In the genomic region with DNA sequence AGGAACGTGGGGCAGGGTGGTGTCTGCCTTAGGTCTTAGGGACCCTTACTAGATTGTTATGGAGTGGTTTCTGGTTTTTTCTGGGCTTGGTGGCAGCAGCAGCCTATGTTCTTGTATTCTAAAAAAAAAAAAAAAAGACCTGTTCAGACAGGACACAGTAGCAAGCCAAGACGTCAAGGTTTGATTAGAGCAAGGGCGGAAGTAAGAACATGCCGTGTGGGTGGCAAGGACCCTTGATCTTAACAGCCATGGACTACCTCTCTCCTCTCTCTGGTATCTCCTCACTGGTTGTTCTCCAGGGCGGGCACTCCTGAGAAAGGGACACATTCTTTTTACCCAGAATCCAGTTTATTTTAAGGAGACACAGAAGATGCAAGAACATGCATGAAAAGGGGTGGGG, we compare ENCODE assay signal across 28 mouse cellular contexts. TPM values are rescaled to one million over a fixed set of nuclear protein-coding genes. Genes with fewer than 3 reads are reported as not detected.
A peak's percentile ranks its signal among the peaks of the same experiment; 100 is the strongest.
DNase-seq lines count a peak whose midpoint lies in the region; ATAC-seq and TF ChIP-seq lines count a peak whose summit lies in the region.
"Had no signal": no experiment of that assay in that cellular context is flagged by ENCODE, and none has a peak within 500 bp of the region (broad histone marks: within the 10 kb centered on the region; RNA-seq: fewer than 3 reads in every experiment).

No protein-coding gene starts in this region.

- H3K9me3 ChIP-seq in heart, embryonic 11.5 days (replicated peaks; ENCODE audit: control insufficient read depth, low read length) = no peaks in the 10 kb centered on the region
- H3K9me3 ChIP-seq in heart, embryonic 14.5 days (ENCODE audit: control insufficient read depth, low read length) = no peaks in the 10 kb centered on the region
- H3K9me3 ChIP-seq in hindbrain, embryonic 10.5 days = no peaks in the 10 kb centered on the region
- no peaks in the 10 kb centered on the region for H3K9me3 ChIP-seq in hindbrain, embryonic 13.5 days
- no peaks in the 10 kb centered on the region for H3K9me3 ChIP-seq in MEL (replicated peaks; ENCODE audit: insufficient read depth, low read length)
- H3K9me3 ChIP-seq: forebrain, embryonic 10.5 days; forebrain, embryonic 13.5 days; heart, embryonic 10.5 days; hindbrain, embryonic 12.5 days; intestine, embryonic 15.5 days had no signal

- no peaks in the 10 kb centered on the region for H3K27me3 ChIP-seq in heart, embryonic 11.5 days (ENCODE audit: control insufficient read depth, insufficient read depth, low read length)
- no peaks in the 10 kb centered on the region for H3K27me3 ChIP-seq in heart, embryonic 14.5 days (ENCODE audit: control insufficient read depth, insufficient read depth, low read length)
- H3K27me3 ChIP-seq in heart, adult 2 months (ENCODE audit: control insufficient read depth, insufficient read depth, low read length) = no peaks in the 10 kb centered on the region
- H3K27me3 ChIP-seq in hindbrain, embryonic 10.5 days (ENCODE audit: insufficient read depth, poor library complexity, severe bottlenecking) = no peaks in the 10 kb centered on the region
- H3K27me3 ChIP-seq in hindbrain, embryonic 13.5 days = no peaks in the 10 kb centered on the region
- H3K27me3 ChIP-seq in MEL (ENCODE audit: control insufficient read depth in 1 of 2, insufficient read depth in 2 of 2, low read length in 2 of 2) = no peaks in the 10 kb centered on the region
- H3K27me3 ChIP-seq: forebrain, embryonic 13.5 days; hindbrain, embryonic 12.5 days; intestine, embryonic 15.5 days had no signal

- ATAC-seq in heart, embryonic 11.5 days (replicated peaks; ENCODE audit: insufficient number of reproducible peaks, low FRiP score, low TSS enrichment) = no peak
- no peak for ATAC-seq in heart, embryonic 14.5 days (ENCODE audit: insufficient number of reproducible peaks, insufficient read depth, low FRiP score, low read depth)
- ATAC-seq in hindbrain, embryonic 13.5 days (ENCODE audit: low FRiP score) = no peak
- ATAC-seq: activated CD4-positive, CD25-positive, alpha-beta regulatory T cell, adult 4 months; CD4-positive, CD25-positive, alpha-beta regulatory T cell, adult 4 months; forebrain, embryonic 13.5 days; forebrain, embryonic 16.5 days; intestine, embryonic 15.5 days had no signal

- TF ChIP-seq RAD21 in MEL (IDR thresholded peaks at IDR 0.05; ENCODE audit: low read depth, low read length) = no peak

- H3K9ac ChIP-seq in heart, embryonic 11.5 days (ENCODE audit: low read depth, low read length) = no peak overlapping the region
- no peak overlapping the region for H3K9ac ChIP-seq in heart, embryonic 14.5 days (ENCODE audit: low read length)
- no peak overlapping the region for H3K9ac ChIP-seq in heart, adult 2 months (ENCODE audit: low read depth, low read length)
- no peak overlapping the region for H3K9ac ChIP-seq in hindbrain, embryonic 13.5 days
- H3K9ac ChIP-seq in MEL (ENCODE audit: control insufficient read depth, low read depth, low read length, poor library complexity, severe bottlenecking) = peak overlapping the region; percentile 38
- H3K9ac ChIP-seq: forebrain, embryonic 13.5 days; hindbrain, embryonic 12.5 days; intestine, embryonic 15.5 days had no signal

- no peak for TF ChIP-seq CTCF in heart, adult 2 months (IDR thresholded peaks at IDR 0.05)
- no peak for TF ChIP-seq CTCF in MEL (IDR thresholded peaks at IDR 0.05 in 2 of 3, conservative IDR thresholded peaks at IDR 0.05 in 1 of 3; ENCODE audit: control insufficient read depth in 1 of 3, insufficient read depth in 1 of 3, low read depth in 2 of 3, low read length in 3 of 3, poor library complexity in 1 of 3, severe bottlenecking in 1 of 3)

- H3K79me2 ChIP-seq in heart, adult 2 months (replicated peaks; ENCODE audit: control insufficient read depth, insufficient read depth, low read length) = no peaks in the 10 kb centered on the region
- no peaks in the 10 kb centered on the region for H3K79me2 ChIP-seq in MEL (ENCODE audit: control insufficient read depth, insufficient read depth, low read length, poor library complexity)

- no peak overlapping the region for H3K4me3 ChIP-seq in heart, embryonic 11.5 days (ENCODE audit: low read depth, low read length)
- H3K4me3 ChIP-seq in heart, embryonic 14.5 days (ENCODE audit: control insufficient read depth in 1 of 2, insufficient read depth in 1 of 2, low read depth in 1 of 2, low read length in 2 of 2) = no peak overlapping the region
- H3K4me3 ChIP-seq in heart, adult 2 months = no peak overlapping the region
- no peak overlapping the region for H3K4me3 ChIP-seq in hindbrain, embryonic 10.5 days
- no peak overlapping the region for H3K4me3 ChIP-seq in hindbrain, embryonic 13.5 days
- H3K4me3 ChIP-seq in MEL (ENCODE audit: control insufficient read depth in 1 of 2, insufficient read depth in 1 of 2, low read depth in 2 of 2, low read length in 2 of 2) = peak overlapping the region; percentile 31 to 58
- H3K4me3 ChIP-seq: forebrain, embryonic 10.5 days; forebrain, embryonic 13.5 days; heart, embryonic 10.5 days; hindbrain, embryonic 12.5 days; intestine, embryonic 15.5 days had no signal

- no peaks in the 10 kb centered on the region for H3K4me1 ChIP-seq in heart, embryonic 11.5 days (ENCODE audit: control insufficient read depth, insufficient read depth, low read length)
- peaks cover 0 to 2% of the 10 kb centered on the region in 2 experiments; a peak in 1 of 4 replicates for H3K4me1 ChIP-seq in heart, embryonic 14.5 days (ENCODE audit: control insufficient read depth in 2 of 2, insufficient read depth in 2 of 2, low read length in 2 of 2)
- H3K4me1 ChIP-seq in heart, adult 2 months (ENCODE audit: control insufficient read depth, insufficient read depth, low read length) = peaks cover 11% of the 10 kb centered on the region
- peaks cover 23% of the 10 kb centered on the region; the same call in 1 of the 2 replicates for H3K4me1 ChIP-seq in hindbrain, embryonic 10.5 days (replicated peaks)
- 0 out of 2 replicates have a peak, but pooled peaks cover 9% of the 10 kb centered on the region for H3K4me1 ChIP-seq in hindbrain, embryonic 13.5 days (replicated peaks)
- H3K4me1 ChIP-seq in MEL (ENCODE audit: control insufficient read depth in 1 of 2, insufficient read depth in 2 of 2, low read length in 2 of 2) = peaks cover 0 to 9% of the 10 kb centered on the region in 2 experiments; a peak in 1 of 4 replicates

- no peak for TF ChIP-seq POLR2A in heart, adult 2 months (IDR thresholded peaks at IDR 0.05; ENCODE audit: insufficient read depth, low read depth, low read length)
- TF ChIP-seq POLR2A in MEL (IDR thresholded peaks at IDR 0.05; ENCODE audit: control insufficient read depth in 1 of 2, insufficient read depth in 1 of 2, low read depth in 1 of 2, low read length in 2 of 2, poor library complexity in 1 of 2) = peak in 1 of 2 experiments; percentile 1; a peak in 1 of 4 replicates

- DNase-seq in heart, postnatal 25 days (ENCODE audit: low spot score) = no peak
- no peak for DNase-seq in heart, adult 2 months
- DNase-seq in hindbrain, embryonic 10.5 days (ENCODE audit: low spot score) = no peak
- peak; percentile 82 for DNase-seq in MEL (ENCODE audit: low read depth, low spot score)
- no peak for DNase-seq in urinary bladder, postnatal 25 days (ENCODE audit: low spot score)
- DNase-seq: adrenal gland, adult 8-10 months; adrenal gland, postnatal 25 days; gastrocnemius, postnatal 10 days; gastrocnemius, postnatal 36 days; kidney, adult 11 months had no signal

- WGBS in heart, embryonic 11.5 days (ENCODE audit: insufficient replicate concordance) = 55% methylated on average over 5 of the region's 5 CpGs
- WGBS in heart, embryonic 14.5 days = 55% methylated on average over 5 of the region's 5 CpGs
- WGBS in heart, adult 2 months = 45% methylated on average over 5 of the region's 5 CpGs
- WGBS in hindbrain, embryonic 10.5 days = 83% methylated on average over 5 of the region's 5 CpGs
- WGBS in hindbrain, embryonic 13.5 days = 85% methylated on average over 5 of the region's 5 CpGs

- no peak overlapping the region for H3K4me2 ChIP-seq in heart, embryonic 11.5 days
- no peak overlapping the region for H3K4me2 ChIP-seq in heart, embryonic 14.5 days (ENCODE audit: low read length)
- no peak overlapping the region for H3K4me2 ChIP-seq in hindbrain, embryonic 13.5 days
- H3K4me2 ChIP-seq: forebrain, embryonic 13.5 days; hindbrain, embryonic 12.5 days; intestine, embryonic 15.5 days had no signal

- no peaks in the 10 kb centered on the region for H3K36me3 ChIP-seq in heart, embryonic 11.5 days (ENCODE audit: control insufficient read depth, insufficient read depth, low read length)
- no peaks in the 10 kb centered on the region for H3K36me3 ChIP-seq in heart, embryonic 14.5 days (ENCODE audit: control insufficient read depth, insufficient read depth, low read length)
- no peaks in the 10 kb centered on the region for H3K36me3 ChIP-seq in heart, adult 2 months (ENCODE audit: control insufficient read depth, insufficient read depth, low read length)
- H3K36me3 ChIP-seq in hindbrain, embryonic 10.5 days = no peaks in the 10 kb centered on the region
- no peaks in the 10 kb centered on the region for H3K36me3 ChIP-seq in hindbrain, embryonic 13.5 days
- no peaks in the 10 kb centered on the region for H3K36me3 ChIP-seq in MEL (ENCODE audit: control insufficient read depth in 1 of 2, insufficient read depth in 2 of 2, low read length in 2 of 2)
- H3K36me3 ChIP-seq: forebrain, embryonic 10.5 days; heart, embryonic 10.5 days; hindbrain, embryonic 12.5 days; intestine, embryonic 15.5 days had no signal

- intact Hi-C loops in heart, postnatal 25 days (cut with DNase I) = no loop called here
- intact Hi-C loops in heart, adult 2 months (cut with DNase I) = loop anchor here (2.0 kb wide), 1 partner anchor 56 kb away; no protein-coding TSS in a partner anchor

- TF ChIP-seq EP300 in heart, adult 2 months (IDR thresholded peaks at IDR 0.05; ENCODE audit: insufficient read depth, low read depth, low read length) = no peak
- TF ChIP-seq EP300 in MEL (IDR thresholded peaks at IDR 0.05; ENCODE audit: low read depth in 1 of 2, low read length in 2 of 2) = peak; percentile 7 to 18; a peak in 2 of 4 replicates

- peak overlapping the region; percentile 29; the same call in 1 of the 2 replicates for H3K27ac ChIP-seq in heart, embryonic 11.5 days (ENCODE audit: low read depth, low read length)
- H3K27ac ChIP-seq in heart, embryonic 14.5 days (replicated peaks in 1 of 2; ENCODE audit: control insufficient read depth in 1 of 2, insufficient read depth in 1 of 2, low read depth in 2 of 2, low read length in 2 of 2) = peak overlapping the region; percentile 32 to 53; a peak in 2 of 4 replicates
- H3K27ac ChIP-seq in heart, adult 2 months = no peak overlapping the region
- 0 out of 2 replicates have a peak overlapping the region, but pooled peaks have one; percentile 12 for H3K27ac ChIP-seq in hindbrain, embryonic 10.5 days
- H3K27ac ChIP-seq in hindbrain, embryonic 13.5 days = no peak overlapping the region
- H3K27ac ChIP-seq in MEL (ENCODE audit: control insufficient read depth, low read depth, low read length) = peak overlapping the region; percentile 76
- H3K27ac ChIP-seq: forebrain, embryonic 13.5 days; heart, embryonic 10.5 days; hindbrain, embryonic 12.5 days; intestine, embryonic 15.5 days had no signal

RNA-seq across cellular contexts. Expression of a gene that starts 10.3 kb away (rescaled TPM):
- polyA plus RNA-seq in heart, embryonic 11.5 days (2014; fragmentation: Nextera tagmentation; extraction: Ambion mirVana) = not detected in 2 replicates
- total RNA-seq in heart, postnatal 25 days (2021) = not detected
- not detected in 2 replicates for polyA plus RNA-seq in heart, embryonic 14.5 days (2014; fragmentation: Nextera tagmentation; extraction: Ambion mirVana)
- not detected for total RNA-seq in heart, adult 2 months (2021)
- not detected in 2 replicates for polyA plus RNA-seq in heart, adult 2 months (2012; rRNA removed)
- polyA plus RNA-seq in hindbrain, embryonic 10.5 days (2016; fragmentation: Nextera tagmentation; extraction: Ambion mirVana) = not detected in 2 replicates
- 0.10 and 0.23 TPM in 2 replicates for polyA plus RNA-seq in hindbrain, embryonic 13.5 days (2015; fragmentation: Nextera tagmentation; extraction: Ambion mirVana)
- not detected in 2 replicates for total RNA-seq in MEL (2012; rRNA removed)
- polyA plus RNA-seq in MEL (2012; ENCODE audit: insufficient read depth in 1 of 2, insufficient read length in 2 of 2, low read depth in 1 of 2, low replicate concordance in 2 of 2, missing spikeins in 1 of 2) = not detected
- total RNA-seq: adrenal gland, postnatal 25 days; gastrocnemius, postnatal 10 days; gastrocnemius, postnatal 36 days; granulocyte monocyte progenitor cell, adult 5-6 weeks; heart, postnatal 36 days had no signal
- polyA plus RNA-seq: activated CD4-positive, CD25-positive, alpha-beta regulatory T cell, adult 4 months; brain, embryonic 14.5 days; C2C12; CD4-positive, CD25-positive, alpha-beta regulatory T cell, adult 4 months; embryonic facial prominence, embryonic 11.5 days; embryonic facial prominence, embryonic 14.5 days; forebrain, embryonic 10.5 days; forebrain, embryonic 13.5 days; forebrain, embryonic 16.5 days; heart, embryonic 10.5 days; hindbrain, embryonic 12.5 days; hindbrain, embryonic 16.5 days had no signal

Comparison
In these comparisons a context has a peak if more than half of its experiments do, and no peak if none do; other contexts are left out.
1. H3K27ac ChIP-seq: peak in heart, embryonic 11.5 days (single experiment), heart, embryonic 14.5 days (2 of 2), hindbrain, embryonic 10.5 days (single experiment) and MEL (single experiment); none in heart, adult 2 months (single experiment) and hindbrain, embryonic 13.5 days (single experiment).
2. H3K4me3 ChIP-seq: peak in MEL (2 of 2); none in heart, embryonic 11.5 days (single experiment), heart, embryonic 14.5 days (0 of 2), heart, adult 2 months (single experiment), hindbrain, embryonic 10.5 days (single experiment) and hindbrain, embryonic 13.5 days (single experiment).